Mouse (Mus musculus): ENCODE results near the gene Fam72a.
A peak's percentile ranks its signal among the peaks of the same experiment; 100 is the strongest.

Gene Fam72a

DNA sequence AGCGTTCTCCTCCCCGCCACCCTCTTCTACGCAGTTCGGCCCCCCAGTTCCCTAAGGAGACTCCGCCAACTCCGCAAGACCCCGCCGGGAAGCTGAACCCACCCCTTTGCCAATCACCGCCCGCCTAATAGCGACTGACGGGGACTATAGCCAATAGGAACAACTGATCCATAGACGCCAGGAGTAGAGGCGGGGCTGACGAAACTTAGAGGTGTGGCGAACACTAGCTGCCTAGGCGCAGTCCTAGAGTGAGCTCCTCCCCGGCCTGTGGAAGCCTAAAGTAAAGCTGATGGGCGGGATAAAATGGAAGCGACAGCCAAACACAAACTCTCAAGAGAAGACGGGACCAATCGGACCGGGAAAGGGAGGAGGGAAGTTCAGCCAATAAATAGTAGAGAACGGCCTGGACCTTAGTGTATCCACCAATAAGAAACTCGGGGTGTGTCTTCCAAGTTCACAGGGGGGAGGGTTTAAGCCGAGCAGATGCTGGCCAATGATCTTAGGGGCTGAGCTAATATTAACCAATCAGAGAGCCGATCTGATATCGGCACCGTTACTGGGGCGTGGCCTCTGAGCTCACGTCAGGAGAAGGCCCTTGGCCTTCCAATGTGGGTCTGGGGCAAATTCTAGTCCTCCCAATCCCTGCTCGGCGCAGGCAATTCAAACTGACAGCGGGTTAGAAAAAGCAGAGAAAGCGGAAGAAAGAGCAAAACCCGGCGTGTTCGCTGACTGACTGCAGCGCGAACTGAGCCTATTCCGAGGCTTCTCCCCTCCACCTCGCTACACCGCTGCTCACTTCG lies at the start of gene Fam72a, which contains the start of gene Srgap2:
Gene Fam72a (plus strand): TSS at position 623 of the 800 bp plus-strand sequence.
Gene Srgap2 (minus strand): TSS at position 72 of the 800 bp plus-strand sequence.
- DNase-seq, result peak; percentile 100

DNA sequence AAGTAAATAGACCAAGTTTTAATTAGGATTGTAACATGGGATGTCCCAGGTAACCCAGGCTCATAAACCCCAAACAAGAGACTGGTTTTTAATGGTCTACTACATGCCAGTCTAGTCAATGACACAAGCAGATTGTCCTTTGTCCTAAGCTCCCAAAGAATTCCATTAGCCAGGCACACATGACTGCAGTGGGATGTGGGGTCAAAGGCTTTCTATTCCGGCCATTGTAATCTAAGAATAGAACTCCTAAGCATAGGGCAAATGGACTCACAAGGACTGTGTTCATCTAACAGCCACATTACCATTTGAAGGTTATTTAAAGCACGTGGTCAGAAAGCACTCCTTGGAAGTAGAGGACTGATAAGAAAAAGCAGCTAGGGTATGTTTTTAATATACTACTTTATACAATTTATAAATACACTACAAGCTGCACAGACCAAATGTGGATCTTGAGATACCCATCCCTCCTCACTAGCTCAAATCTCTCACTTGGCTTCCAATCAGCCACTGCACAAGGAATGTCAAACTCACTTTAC lies 48.9 kb upstream of the Fam72a start:
- peak; percentile 77 for DNase-seq

GRCm38 (mm10) chr1:131481391-131481790 lies 46.3 kb upstream of the Fam72a start:
- no peak for DNase-seq

GRCm38 (mm10) chr1:131482242-131482641 lies 45.5 kb upstream of the Fam72a start:
- DNase-seq, result peak; percentile 34

- peak; percentile 56 for DNase-seq
These were observed 41.4 kb upstream of the Fam72a start for GRCm38 (mm10) chr1:131486094-131486850.

DNA sequence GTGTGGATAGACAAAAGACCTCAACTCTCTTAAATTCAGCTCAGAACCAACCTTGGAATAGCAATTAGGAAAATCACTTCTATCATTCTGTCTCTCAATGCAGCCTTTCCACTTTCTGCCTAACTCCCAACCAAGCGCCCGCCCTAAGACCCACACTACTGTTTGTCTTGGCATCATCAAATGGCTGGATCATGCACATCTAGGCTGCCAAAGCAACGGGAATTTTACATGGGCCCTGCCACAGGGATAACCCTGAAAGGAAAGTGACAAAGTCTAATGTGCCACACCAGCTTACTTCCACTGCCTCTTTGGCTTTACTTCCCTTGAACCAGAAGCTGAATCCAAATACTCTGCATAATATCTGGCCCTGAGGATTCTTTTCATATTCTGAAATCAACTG lies 38.4 kb upstream of the Fam72a start:
- DNase-seq, result peak; percentile 44

GRCm38 (mm10) chr1:131491579-131491978 lies 36.1 kb upstream of the Fam72a start:
- DNase-seq, result no peak

DNA sequence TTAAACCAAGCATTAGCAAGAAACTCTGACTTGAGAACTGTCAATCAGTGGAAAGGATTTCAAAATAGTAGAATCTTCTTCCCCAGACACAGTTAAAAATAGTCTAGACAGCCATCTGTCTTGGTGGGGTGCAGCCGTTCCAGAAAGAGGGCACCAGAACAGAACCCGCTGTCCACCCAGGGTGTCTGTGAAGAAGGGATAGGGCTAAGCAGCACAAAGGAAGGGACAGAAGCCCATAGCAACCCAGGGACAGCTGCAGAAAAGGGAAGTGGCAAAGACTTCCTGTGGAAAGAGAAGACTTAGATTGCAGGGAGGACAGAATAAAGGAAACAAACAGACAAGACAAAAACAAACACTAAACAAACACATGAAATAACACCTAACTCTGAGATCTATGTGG lies 35.3 kb upstream of the Fam72a start:
- no peak for DNase-seq

DNA sequence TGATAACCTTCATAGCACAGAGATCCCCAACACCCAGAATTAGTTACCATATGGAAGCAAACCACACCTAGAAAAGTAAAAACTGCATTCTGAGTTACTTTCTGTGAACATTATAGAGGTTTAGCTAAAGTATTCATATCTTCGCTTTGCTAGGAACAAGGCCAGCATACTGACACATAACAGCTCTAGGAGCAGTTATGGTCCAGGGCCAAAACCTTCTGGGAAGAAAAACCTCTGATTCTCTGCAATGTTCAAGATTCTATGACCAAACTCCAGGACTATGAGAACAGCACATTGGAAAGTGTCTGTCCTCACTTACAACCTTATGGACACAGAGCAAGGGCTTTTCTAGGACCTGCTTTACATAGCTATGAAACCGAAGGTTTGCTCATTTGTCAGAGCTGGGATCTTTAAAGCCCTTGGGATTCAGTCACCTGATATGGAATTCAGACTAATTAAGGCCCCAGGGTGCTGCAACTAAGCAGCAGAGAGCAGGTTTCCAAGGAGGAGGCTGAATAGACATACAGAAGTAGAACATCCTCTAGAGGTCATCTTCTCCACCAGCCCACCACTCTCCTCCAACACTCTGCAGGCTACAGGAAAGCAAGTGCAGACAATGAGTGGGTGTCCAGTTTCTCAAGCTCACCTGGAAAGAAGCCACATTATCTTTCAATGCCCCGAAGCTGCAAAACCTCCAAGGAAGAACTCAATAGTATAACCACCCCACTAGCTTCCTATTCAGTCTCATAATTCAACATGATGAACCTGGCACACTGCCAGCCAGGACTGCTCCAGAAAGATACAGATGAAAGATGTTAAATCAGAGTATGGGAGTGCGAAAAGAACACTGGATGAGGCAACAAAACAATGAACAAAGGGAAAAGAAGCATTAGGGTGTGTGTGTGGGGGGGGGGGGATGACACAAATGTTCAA lies 33.5 kb upstream of the Fam72a start:
- DNase-seq, result peak; percentile 32

DNA sequence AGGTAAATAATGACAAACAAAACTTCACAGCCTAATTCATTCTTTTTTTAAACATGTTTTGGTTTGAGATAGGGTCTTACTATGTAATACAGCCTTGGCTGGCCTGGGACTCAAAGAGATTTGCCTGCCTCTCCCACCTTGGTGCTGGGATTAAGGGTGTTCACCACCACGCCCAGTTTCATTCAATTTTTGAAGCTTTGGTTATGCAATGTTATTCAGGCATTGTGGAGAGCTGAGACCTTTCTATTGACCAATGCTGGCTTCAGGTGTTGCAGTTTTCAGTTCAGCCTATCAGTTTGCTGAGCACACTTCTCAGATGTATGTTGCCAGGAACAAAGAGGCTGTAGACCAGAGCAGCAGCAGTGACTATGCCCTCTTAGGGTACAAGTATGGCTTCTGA lies 29.5 kb upstream of the Fam72a start:
- no peak for DNase-seq

GRCm38 (mm10) chr1:131501681-131502080 lies 26.0 kb upstream of the Fam72a start:
- no peak for DNase-seq

DNA sequence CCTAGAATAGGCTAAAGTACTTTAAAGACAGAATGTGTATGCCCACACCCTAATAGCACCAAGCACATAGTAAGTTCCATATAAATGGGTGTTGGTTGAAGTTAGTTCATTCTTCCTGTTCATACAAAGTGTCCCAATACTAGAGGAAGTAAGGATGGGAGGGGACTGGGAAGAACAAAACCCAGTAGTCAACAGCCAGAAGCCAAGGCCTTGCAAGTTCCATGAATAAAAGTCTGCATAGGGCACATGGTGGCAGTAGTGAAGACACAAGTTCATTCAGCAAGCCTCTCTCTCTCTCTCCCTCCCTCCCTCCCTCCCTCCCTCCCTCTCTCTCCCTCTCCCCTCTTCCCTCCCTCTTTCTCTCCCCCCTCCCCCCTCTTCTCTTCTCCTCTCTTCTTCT lies 16.6 kb upstream of the Fam72a start:
- DNase-seq, result no peak

DNA sequence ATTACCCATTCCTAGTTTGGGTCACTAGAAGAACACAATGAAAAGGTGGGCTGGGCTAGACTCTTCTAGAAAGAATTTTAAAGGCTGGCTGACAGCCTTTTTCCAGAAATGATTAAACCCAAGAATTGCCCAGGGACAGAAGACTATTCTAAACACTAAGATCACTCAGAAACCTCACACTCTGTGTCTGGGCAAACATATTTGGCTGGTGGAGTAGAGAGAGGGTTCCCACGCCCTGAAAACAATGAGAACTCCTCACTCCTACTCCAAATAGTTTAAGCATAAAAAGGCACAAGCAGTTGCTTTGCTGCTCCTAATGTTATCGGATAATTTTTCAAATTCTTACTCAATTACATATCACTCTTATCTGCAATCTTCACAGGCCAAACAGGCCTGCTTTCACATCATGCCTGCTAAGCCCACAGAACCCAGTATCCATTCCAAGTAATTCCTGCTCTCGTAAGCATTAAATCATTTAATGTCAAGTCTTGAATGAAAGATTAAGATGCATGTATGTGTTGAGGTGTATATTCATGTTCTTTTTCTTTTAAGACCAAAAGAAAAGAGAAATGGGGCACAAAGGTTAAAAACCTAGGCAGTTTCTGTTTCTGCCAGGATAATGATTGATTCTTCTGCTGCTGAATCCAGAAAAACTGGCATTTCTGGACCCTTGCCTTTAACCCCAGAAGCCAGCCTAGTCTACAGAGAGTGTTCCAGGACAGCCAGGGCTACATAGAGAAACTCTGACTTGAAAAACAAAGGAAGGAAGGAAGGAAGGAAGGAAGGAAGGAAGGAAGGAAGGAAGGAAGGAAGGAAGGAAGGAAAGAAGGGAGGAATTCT lies 15.8 kb upstream of the Fam72a start:
- peak; percentile 78 for DNase-seq

GRCm38 (mm10) chr1:131513136-131513535 lies 14.6 kb upstream of the Fam72a start:
- no peak for DNase-seq

- DNase-seq, result no peak
These were observed 13.5 kb upstream of the Fam72a start for GRCm38 (mm10) chr1:131514197-131514596.

- no peak for DNase-seq
These were observed 11.1 kb upstream of the Fam72a start for GRCm38 (mm10) chr1:131516588-131516987.

DNA sequence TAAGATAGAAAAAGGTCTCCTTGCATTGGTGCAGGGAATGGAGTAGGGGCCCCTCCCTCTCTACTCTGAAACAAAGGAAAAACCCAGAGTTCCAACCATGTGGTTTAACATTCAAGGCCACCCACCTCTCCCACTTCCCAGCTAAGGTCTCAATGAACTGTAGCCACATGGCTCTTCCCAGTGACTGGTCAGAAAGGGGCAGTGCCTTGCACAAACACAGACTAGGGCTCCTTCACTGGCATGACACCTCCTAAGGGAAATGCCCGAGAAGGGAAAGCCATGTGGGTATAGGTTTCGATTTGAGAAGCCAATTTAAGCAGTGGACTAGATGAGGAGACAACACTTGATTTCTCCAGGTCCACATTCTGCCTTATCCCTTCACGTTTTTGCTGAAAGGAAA lies 3.9 kb upstream of the Fam72a start:
- peak; percentile 14 for DNase-seq

DNA sequence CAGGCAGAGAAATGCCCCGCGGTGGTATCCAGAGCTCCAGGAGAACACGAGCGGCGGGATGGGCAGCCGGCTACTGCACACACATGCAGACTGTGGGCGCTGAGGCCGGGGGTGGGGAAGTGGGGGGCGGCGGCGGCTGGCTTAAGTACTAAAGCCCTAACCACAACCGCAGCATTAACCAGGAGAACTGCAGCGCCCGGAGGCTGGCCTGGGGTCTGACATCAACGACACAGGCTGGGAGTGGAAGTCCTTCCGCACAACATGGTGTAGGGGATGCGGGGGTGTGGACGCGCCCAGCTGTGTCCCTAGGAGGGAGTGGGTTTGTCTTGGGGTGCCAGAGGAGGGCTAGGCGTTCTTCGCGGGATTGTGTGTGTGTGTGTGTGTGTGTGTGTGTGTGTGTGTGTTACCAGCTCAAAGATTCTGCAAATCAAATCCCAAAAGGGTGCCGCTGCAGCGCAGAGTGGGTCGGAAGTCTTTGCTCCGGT lies 2.6 kb upstream of the Fam72a start:
- DNase-seq, result peak; percentile 32

- DNase-seq, result peak; percentile 38
These were observed 2.0 kb upstream of the Fam72a start for GRCm38 (mm10) chr1:131525586-131526271.

- peak; percentile 74 for DNase-seq
These were observed 1.1 kb upstream of the Fam72a start for GRCm38 (mm10) chr1:131526371-131527270.

Data from kidney, adult 9 months (tissue).